Mouse (Mus musculus) kidney, postnatal 25 days (tissue): ENCODE measurements around the gene Haus7.
"Not testable (repeated sequence)": the region's sequence is repeated elsewhere in the genome, so short reads cannot be mapped to it uniquely, and the experiment has no call there.

Experiments
- DNase-seq, 2 experiments: peaks; one replicate each; pipeline ENCODE4 v3.0.0; 2021; ENCODE audit warnings: mixed read lengths in 2 of 2

The Haus7 gene

GRCm38 (mm10) chrX:73465483-73466186, 6.8 kb upstream of the Haus7 start:
- DNase-seq = peak; percentile 14 to 64

- DNase-seq = no peak
Measured at GRCm38 (mm10) chrX:73460792-73461191, 1.9 kb upstream of the Haus7 start.

- peak; percentile 65 to 81 for DNase-seq
Measured at GRCm38 (mm10) chrX:73451949-73452348, 6.9 kb downstream of the Haus7 start.

GRCm38 (mm10) chrX:73441428-73441827, 17.4 kb downstream of the Haus7 start:
- DNase-seq = no peak

- DNase-seq = no peak
Measured at GRCm38 (mm10) chrX:73435252-73435651, 23.6 kb downstream of the Haus7 start, which contains the start of gene Trex2. Gene Trex2, minus strand, starts transcription at chrX:73435344.

GRCm38 (mm10) chrX:73432850-73433249, 26.0 kb downstream of the Haus7 start:
- no peak for DNase-seq

GRCm38 (mm10) chrX:73430036-73430435, 28.8 kb downstream of the Haus7 start:
- peak in 1 of 2 experiments; percentile 1 for DNase-seq

- no peak for DNase-seq
Measured at GRCm38 (mm10) chrX:73412767-73413166, 46.1 kb downstream of the Haus7 start.

- peak in 1 of 2 experiments; percentile 4 for DNase-seq
Measured at GRCm38 (mm10) chrX:73410880-73411517, 47.8 kb downstream of the Haus7 start, which contains the start of gene Zfp92. Gene Zfp92, plus strand, starts transcription at chrX:73411096.

- no peak for DNase-seq
Measured at GRCm38 (mm10) chrX:73401616-73402015, 57.2 kb downstream of the Haus7 start.

GRCm38 (mm10) chrX:73400951-73401350, 57.9 kb downstream of the Haus7 start:
- no peak for DNase-seq

GRCm38 (mm10) chrX:73398636-73399035, 60.2 kb downstream of the Haus7 start, which contains the start of gene Gm18336:
Gene Gm18336, minus strand, starts transcription at chrX:73398736.
- DNase-seq = not testable (repeated sequence)

GRCm38 (mm10) chrX:73396446-73396845, 62.4 kb downstream of the Haus7 start:
- DNase-seq = no peak

- no peak for DNase-seq
Measured at GRCm38 (mm10) chrX:73391481-73391880, 67.4 kb downstream of the Haus7 start.
